Mouse (Mus musculus) midbrain, embryonic 16.5 days (tissue): Measurements from ENCODE around the gene Capn12. TPM values are rescaled to one million over a fixed set of nuclear protein-coding genes. Genes with fewer than 3 reads are reported as not detected.

Experiments used
- polyA plus RNA-seq: library from polyadenylated mRNA; unstranded; fragments of >200 nt; fragmentation: Nextera tagmentation; extraction: Ambion mirVana; gene quantifications from 2 replicates; pipeline ENCODE4 v1.2.1, GENCODE M21; 2015

Capn12 gene
- polyA plus RNA-seq, 1 experiment from 2014 or later: 0.40 TPM

Other genes with a start within 250 kb of the Capn12 start
- gene Fbxo27, start 188.6 kb upstream of the Capn12 start, polyA plus RNA-seq: 15.1 and 17.3 TPM in 2 replicates
- 3.2 and 5.2 TPM in 2 replicates for gene Fbxo17, start 164.6 kb upstream of the Capn12 start, polyA plus RNA-seq
- gene Mrps12, start 139.6 kb upstream of the Capn12 start, polyA plus RNA-seq: 95.8 and 99.4 TPM in 2 replicates
- 15.6 and 16.4 TPM in 2 replicates for gene Sars2, start 139.4 kb upstream of the Capn12 start, polyA plus RNA-seq
- gene Ccer2, start 125.2 kb upstream of the Capn12 start, polyA plus RNA-seq: 0.61 and 0.95 TPM in 2 replicates
- 117 and 121 TPM in 2 replicates for gene Sirt2, start 114.7 kb upstream of the Capn12 start, polyA plus RNA-seq
- gene Nfkbib, start 113.9 kb upstream of the Capn12 start, polyA plus RNA-seq: 52.0 and 64.7 TPM in 2 replicates
- gene Rinl, start 92.5 kb upstream of the Capn12 start, polyA plus RNA-seq: 2.2 and 2.9 TPM in 2 replicates
- 134 and 152 TPM in 2 replicates for gene Hnrnpl, start 72.9 kb upstream of the Capn12 start, polyA plus RNA-seq
- gene Ech1, start 56.2 kb upstream of the Capn12 start, polyA plus RNA-seq: 86.6 and 96.4 TPM in 2 replicates
- gene Lgals4, start 47.6 kb upstream of the Capn12 start, polyA plus RNA-seq: 5.7 and 5.9 TPM in 2 replicates
- gene Lgals7, start 17.6 kb upstream of the Capn12 start, polyA plus RNA-seq: 6.7 and 10.3 TPM in 2 replicates
- gene Actn4, start 80.9 kb downstream of the Capn12 start, polyA plus RNA-seq: 132 and 133 TPM in 2 replicates
- gene Eif3k, start 100.4 kb downstream of the Capn12 start, polyA plus RNA-seq: 279 TPM in 2 replicates
- 11.8 and 13.2 TPM in 2 replicates for gene Map4k1, start 100.6 kb downstream of the Capn12 start, polyA plus RNA-seq
- gene Ryr1, start 243.8 kb downstream of the Capn12 start, polyA plus RNA-seq: 11.3 and 14.4 TPM in 2 replicates